In genomic region chr11:116394769-116395168, GRCm38 (mm10) we compare ENCODE assay signal across 12 mouse cellular contexts. TPM values are rescaled to one million over a fixed set of nuclear protein-coding genes. Genes with fewer than 3 reads are reported as not detected.
DNase-seq lines count a peak whose midpoint lies in the region; ATAC-seq and TF ChIP-seq lines count a peak whose summit lies in the region.
"Had no signal": no experiment of that assay in that cellular context is flagged by ENCODE, and none has a peak within 500 bp of the region (broad histone marks: within the 10 kb centered on the region; RNA-seq: fewer than 3 reads in every experiment).

No protein-coding gene starts in this region.

- H3K9me3 ChIP-seq in embryonic facial prominence, embryonic 13.5 days = no peaks in the 10 kb centered on the region
- H3K9me3 ChIP-seq in embryonic facial prominence, embryonic 10.5 days = no peaks in the 10 kb centered on the region
- H3K9me3 ChIP-seq in limb, embryonic 12.5 days = no peaks in the 10 kb centered on the region
- H3K9me3 ChIP-seq in limb, embryonic 10.5 days (replicated peaks) = no peaks in the 10 kb centered on the region
- no peaks in the 10 kb centered on the region for H3K9me3 ChIP-seq in liver, embryonic 15.5 days (replicated peaks)
- no peaks in the 10 kb centered on the region for H3K9me3 ChIP-seq in hindbrain, postnatal 0 days (ENCODE audit: low read length)
- H3K9me3 ChIP-seq: midbrain, embryonic 10.5 days had no signal

- H3K4me1 ChIP-seq in embryonic facial prominence, embryonic 13.5 days = peaks cover 7% of the 10 kb centered on the region; the same call in 1 of the 2 replicates
- H3K4me1 ChIP-seq in embryonic facial prominence, embryonic 10.5 days = peaks cover 4% of the 10 kb centered on the region; the same call in 1 of the 2 replicates
- no peaks in the 10 kb centered on the region for H3K4me1 ChIP-seq in limb, embryonic 12.5 days (replicated peaks)
- peaks cover 4% of the 10 kb centered on the region; the same call in 1 of the 2 replicates for H3K4me1 ChIP-seq in limb, embryonic 10.5 days
- peaks cover 8% of the 10 kb centered on the region for H3K4me1 ChIP-seq in liver, embryonic 15.5 days (replicated peaks)
- no peaks in the 10 kb centered on the region for H3K4me1 ChIP-seq in hindbrain, postnatal 0 days (ENCODE audit: insufficient read depth, low read length)

- H3K4me2 ChIP-seq in embryonic facial prominence, embryonic 13.5 days = 0 out of 2 replicates have a peak overlapping the region, but pooled peaks have one; percentile 1
- H3K4me2 ChIP-seq in limb, embryonic 12.5 days = no peak overlapping the region
- peak overlapping the region; percentile 19 for H3K4me2 ChIP-seq in liver, embryonic 15.5 days
- no peak overlapping the region for H3K4me2 ChIP-seq in hindbrain, postnatal 0 days (ENCODE audit: low read depth, low read length)

- no peaks in the 10 kb centered on the region for H3K27me3 ChIP-seq in embryonic facial prominence, embryonic 13.5 days
- H3K27me3 ChIP-seq in embryonic facial prominence, embryonic 10.5 days (replicated peaks; ENCODE audit: low read depth, poor library complexity, severe bottlenecking) = no peaks in the 10 kb centered on the region
- H3K27me3 ChIP-seq in limb, embryonic 12.5 days = no peaks in the 10 kb centered on the region
- no peaks in the 10 kb centered on the region for H3K27me3 ChIP-seq in limb, embryonic 10.5 days (ENCODE audit: low read depth, poor library complexity, severe bottlenecking)
- H3K27me3 ChIP-seq in liver, embryonic 15.5 days = no peaks in the 10 kb centered on the region
- H3K27me3 ChIP-seq in hindbrain, postnatal 0 days (ENCODE audit: insufficient read depth, low read length) = no peaks in the 10 kb centered on the region

- no peak overlapping the region for H3K9ac ChIP-seq in embryonic facial prominence, embryonic 13.5 days
- H3K9ac ChIP-seq in limb, embryonic 12.5 days (replicated peaks) = 0 out of 2 replicates have a peak overlapping the region, but pooled peaks have one; percentile 37
- 0 out of 2 replicates have a peak overlapping the region, but pooled peaks have one; percentile 2 for H3K9ac ChIP-seq in liver, embryonic 15.5 days
- no peak overlapping the region for H3K9ac ChIP-seq in hindbrain, postnatal 0 days (replicated peaks; ENCODE audit: low read length)

- peaks cover 15% of the 10 kb centered on the region for H3K36me3 ChIP-seq in embryonic facial prominence, embryonic 13.5 days
- peaks cover 15% of the 10 kb centered on the region for H3K36me3 ChIP-seq in embryonic facial prominence, embryonic 10.5 days (replicated peaks)
- H3K36me3 ChIP-seq in limb, embryonic 12.5 days = peaks cover 17% of the 10 kb centered on the region
- H3K36me3 ChIP-seq in limb, embryonic 10.5 days = peaks cover 24% of the 10 kb centered on the region
- H3K36me3 ChIP-seq in liver, embryonic 15.5 days (replicated peaks) = peaks cover 17% of the 10 kb centered on the region
- 0 out of 2 replicates have a peak, but pooled peaks cover 5% of the 10 kb centered on the region for H3K36me3 ChIP-seq in hindbrain, postnatal 0 days (ENCODE audit: insufficient read depth, low read length)

- DNase-seq in embryonic facial prominence, embryonic 10.5 days (ENCODE audit: low spot score) = no peak
- DNase-seq in limb, embryonic 10.5 days (ENCODE audit: low spot score) = no peak
- no peak for DNase-seq in right cerebral cortex, adult 18-20 months
- no peak for DNase-seq in hindbrain, postnatal 0 days (ENCODE audit: low spot score)
- DNase-seq: adrenal gland, postnatal 10 days; cerebellum, adult 8-10 months; kidney, adult 8-10 months had no signal

- no peak overlapping the region for H3K4me3 ChIP-seq in embryonic facial prominence, embryonic 13.5 days
- no peak overlapping the region for H3K4me3 ChIP-seq in embryonic facial prominence, embryonic 10.5 days
- no peak overlapping the region for H3K4me3 ChIP-seq in limb, embryonic 12.5 days (replicated peaks)
- no peak overlapping the region for H3K4me3 ChIP-seq in limb, embryonic 10.5 days
- peak overlapping the region; percentile 22 for H3K4me3 ChIP-seq in liver, embryonic 15.5 days (replicated peaks)
- H3K4me3 ChIP-seq in hindbrain, postnatal 0 days (ENCODE audit: low read length) = no peak overlapping the region
- H3K4me3 ChIP-seq: midbrain, embryonic 10.5 days had no signal

- TF ChIP-seq CTCF in hindbrain, postnatal 0 days (IDR thresholded peaks at IDR 0.05; ENCODE audit: low read depth) = no peak

- 88% methylated on average over 4 of the region's 4 CpGs for WGBS in embryonic facial prominence, embryonic 13.5 days
- WGBS in embryonic facial prominence, embryonic 10.5 days = 91% methylated on average over 4 of the region's 4 CpGs
- 89% methylated on average over 4 of the region's 4 CpGs for WGBS in limb, embryonic 12.5 days
- WGBS in limb, embryonic 10.5 days = 92% methylated on average over 4 of the region's 4 CpGs
- 72% methylated on average over 4 of the region's 4 CpGs for WGBS in liver, embryonic 15.5 days (ENCODE audit: insufficient replicate concordance)
- WGBS in hindbrain, postnatal 0 days = 86% methylated on average over 4 of the region's 4 CpGs

- H3K27ac ChIP-seq in embryonic facial prominence, embryonic 13.5 days = no peak overlapping the region
- no peak overlapping the region; the same call in 1 of the 2 replicates for H3K27ac ChIP-seq in embryonic facial prominence, embryonic 10.5 days (replicated peaks)
- H3K27ac ChIP-seq in limb, embryonic 12.5 days = no peak overlapping the region
- no peak overlapping the region for H3K27ac ChIP-seq in limb, embryonic 10.5 days
- H3K27ac ChIP-seq in liver, embryonic 15.5 days (replicated peaks) = peak overlapping the region; percentile 39; the same call in 1 of the 2 replicates
- H3K27ac ChIP-seq in hindbrain, postnatal 0 days = no peak overlapping the region
- H3K27ac ChIP-seq: midbrain, embryonic 10.5 days had no signal

- no peak for ATAC-seq in embryonic facial prominence, embryonic 13.5 days (ENCODE audit: insufficient number of reproducible peaks, insufficient read depth, low FRiP score, low TSS enrichment, low read depth)
- ATAC-seq in limb, embryonic 12.5 days (ENCODE audit: insufficient number of reproducible peaks, insufficient read depth, low FRiP score, low TSS enrichment, low read depth) = no peak
- ATAC-seq in activated CD4-positive, CD25-positive, alpha-beta regulatory T cell, adult 4 months = peak; percentile 46
- peak; percentile 62 for ATAC-seq in liver, embryonic 15.5 days (ENCODE audit: insufficient read depth)
- no peak for ATAC-seq in hindbrain, postnatal 0 days

RNA-seq across cellular contexts. Expression of gene Rnf157, which starts 18.1 kb away (rescaled TPM):
- 10.2 and 16.5 TPM in 2 replicates for polyA plus RNA-seq in embryonic facial prominence, embryonic 13.5 days (2015; fragmentation: Nextera tagmentation; extraction: Ambion mirVana)
- polyA plus RNA-seq in embryonic facial prominence, embryonic 10.5 days (2016; fragmentation: Nextera tagmentation; extraction: Ambion mirVana) = 12.7 and 15.7 TPM in 2 replicates
- 25.2 and 26.7 TPM in 2 replicates for polyA plus RNA-seq in limb, embryonic 12.5 days (2016; fragmentation: Nextera tagmentation; extraction: Ambion mirVana)
- polyA plus RNA-seq in limb, embryonic 10.5 days (2016; fragmentation: Nextera tagmentation; extraction: Ambion mirVana) = 11.1 and 18.3 TPM in 2 replicates
- 1 to 10 TPM; 6.6 to 6.9 TPM for polyA plus RNA-seq in activated CD4-positive, CD25-positive, alpha-beta regulatory T cell, adult 4 months (2017; shearing (Covaris generic))
- polyA plus RNA-seq in liver, embryonic 15.5 days (2015; fragmentation: Nextera tagmentation; extraction: Ambion mirVana) = 1.0 and 1.4 TPM in 2 replicates
- total RNA-seq in hindbrain, postnatal 0 days (2014; rRNA removed) = 108 and 117 TPM in 2 replicates
- 53.0 and 60.5 TPM in 2 replicates for polyA plus RNA-seq in hindbrain, postnatal 0 days (2015; fragmentation: Nextera tagmentation; extraction: Ambion mirVana)

RNA-seq across cellular contexts. Expression of gene Ubald2, which starts 39.1 kb away (rescaled TPM):
- 26.4 and 35.2 TPM in 2 replicates for polyA plus RNA-seq in embryonic facial prominence, embryonic 13.5 days (2015; fragmentation: Nextera tagmentation; extraction: Ambion mirVana)
- 43.7 and 46.4 TPM in 2 replicates for polyA plus RNA-seq in embryonic facial prominence, embryonic 10.5 days (2016; fragmentation: Nextera tagmentation; extraction: Ambion mirVana)
- polyA plus RNA-seq in limb, embryonic 12.5 days (2016; fragmentation: Nextera tagmentation; extraction: Ambion mirVana) = 36.6 and 48.4 TPM in 2 replicates
- 44.1 and 51.8 TPM in 2 replicates for polyA plus RNA-seq in limb, embryonic 10.5 days (2016; fragmentation: Nextera tagmentation; extraction: Ambion mirVana)
- 10 to 100 TPM; 13.7 to 15.0 TPM for polyA plus RNA-seq in activated CD4-positive, CD25-positive, alpha-beta regulatory T cell, adult 4 months (2017; shearing (Covaris generic))
- 33.1 and 33.9 TPM in 2 replicates for polyA plus RNA-seq in liver, embryonic 15.5 days (2015; fragmentation: Nextera tagmentation; extraction: Ambion mirVana)
- 67.9 and 102 TPM in 2 replicates for total RNA-seq in hindbrain, postnatal 0 days (2014; rRNA removed)
- polyA plus RNA-seq in hindbrain, postnatal 0 days (2015; fragmentation: Nextera tagmentation; extraction: Ambion mirVana) = 39.3 and 41.7 TPM in 2 replicates

RNA-seq across cellular contexts. Expression of gene Foxj1, which starts 59.6 kb away (rescaled TPM):
- 0.80 and 1.4 TPM in 2 replicates for polyA plus RNA-seq in embryonic facial prominence, embryonic 13.5 days (2015; fragmentation: Nextera tagmentation; extraction: Ambion mirVana)
- 2.3 and 3.3 TPM in 2 replicates for polyA plus RNA-seq in embryonic facial prominence, embryonic 10.5 days (2016; fragmentation: Nextera tagmentation; extraction: Ambion mirVana)
- 0.18 TPM in 2 replicates for polyA plus RNA-seq in limb, embryonic 12.5 days (2016; fragmentation: Nextera tagmentation; extraction: Ambion mirVana)
- polyA plus RNA-seq in limb, embryonic 10.5 days (2016; fragmentation: Nextera tagmentation; extraction: Ambion mirVana) = 0.68 and 1.5 TPM in 2 replicates
- not detected for polyA plus RNA-seq in activated CD4-positive, CD25-positive, alpha-beta regulatory T cell, adult 4 months (2017; shearing (Covaris generic))
- polyA plus RNA-seq in liver, embryonic 15.5 days (2015; fragmentation: Nextera tagmentation; extraction: Ambion mirVana) = 0.78 and 1.1 TPM in 2 replicates
- 37.6 and 40.0 TPM in 2 replicates for total RNA-seq in hindbrain, postnatal 0 days (2014; rRNA removed)
- polyA plus RNA-seq in hindbrain, postnatal 0 days (2015; fragmentation: Nextera tagmentation; extraction: Ambion mirVana) = 15.5 and 16.6 TPM in 2 replicates

Comparison
In these comparisons a context has a peak if more than half of its experiments do, and no peak if none do; other contexts are left out.
1. ATAC-seq: peak in activated CD4-positive, CD25-positive, alpha-beta regulatory T cell, adult 4 months (single experiment) and liver, embryonic 15.5 days (single experiment); none in embryonic facial prominence, embryonic 13.5 days (single experiment), limb, embryonic 12.5 days (single experiment) and hindbrain, postnatal 0 days (single experiment).
2. H3K4me2 ChIP-seq: peak in embryonic facial prominence, embryonic 13.5 days (single experiment) and liver, embryonic 15.5 days (single experiment); none in limb, embryonic 12.5 days (single experiment) and hindbrain, postnatal 0 days (single experiment).
3. H3K9ac ChIP-seq: peak in limb, embryonic 12.5 days (single experiment) and liver, embryonic 15.5 days (single experiment); none in embryonic facial prominence, embryonic 13.5 days (single experiment) and hindbrain, postnatal 0 days (single experiment).